Mouse (Mus musculus) myocyte (in vitro differentiated cells): ENCODE data around the gene Gm5286.
"Not testable (repeated sequence)": the region's sequence is repeated elsewhere in the genome, so short reads cannot be mapped to it uniquely, and the experiment has no call there.

Experiments
- E2F4 ChIP-seq: IDR thresholded peaks from one replicate; pipeline ENCODE4 v1.6.1; 2011; ENCODE audit warnings: mild to moderate bottlenecking, control low read depth, moderate library complexity; ENCODE audit not compliant: insufficient read depth
- MAX ChIP-seq: IDR thresholded peaks from one replicate; pipeline ENCODE4 v1.6.1; 2011; ENCODE audit warnings: low read depth, mild to moderate bottlenecking, control low read depth
- MYOG ChIP-seq, 3 experiments: IDR thresholded peaks; one replicate each; pipeline ENCODE4 v1.6.1; 2011; ENCODE audit warnings: control low read depth in 2 of 3, low read depth in 2 of 3, mild to moderate bottlenecking in 2 of 3; ENCODE audit not compliant: insufficient read length in 2 of 3, control insufficient read depth in 1 of 3, insufficient read depth in 1 of 3
- POLR2A ChIP-seq: IDR thresholded peaks from one replicate; pipeline ENCODE4 v1.6.1; 2011; ENCODE audit warnings: low read depth, mild to moderate bottlenecking, control low read depth, moderate library complexity; ENCODE audit not compliant: insufficient read length
- REST ChIP-seq: IDR thresholded peaks from one replicate; pipeline ENCODE4 v1.6.1; 2011; ENCODE audit warnings: mild to moderate bottlenecking, control low read depth, moderate library complexity; ENCODE audit not compliant: insufficient read depth, insufficient read length
- SRF ChIP-seq: IDR thresholded peaks from one replicate; pipeline ENCODE4 v1.6.1; 2011; ENCODE audit warnings: low read depth; ENCODE audit not compliant: control insufficient read depth, insufficient read length
- TCF12 ChIP-seq: IDR thresholded peaks from one replicate; pipeline ENCODE4 v1.6.1; 2011; ENCODE audit warnings: mild to moderate bottlenecking, control low read depth; ENCODE audit not compliant: poor library complexity, insufficient read depth, severe bottlenecking
- USF1 ChIP-seq: IDR thresholded peaks from one replicate; pipeline ENCODE4 v1.6.1; 2011; ENCODE audit warnings: low read depth, mild to moderate bottlenecking, control low read depth, moderate library complexity

DNA sequence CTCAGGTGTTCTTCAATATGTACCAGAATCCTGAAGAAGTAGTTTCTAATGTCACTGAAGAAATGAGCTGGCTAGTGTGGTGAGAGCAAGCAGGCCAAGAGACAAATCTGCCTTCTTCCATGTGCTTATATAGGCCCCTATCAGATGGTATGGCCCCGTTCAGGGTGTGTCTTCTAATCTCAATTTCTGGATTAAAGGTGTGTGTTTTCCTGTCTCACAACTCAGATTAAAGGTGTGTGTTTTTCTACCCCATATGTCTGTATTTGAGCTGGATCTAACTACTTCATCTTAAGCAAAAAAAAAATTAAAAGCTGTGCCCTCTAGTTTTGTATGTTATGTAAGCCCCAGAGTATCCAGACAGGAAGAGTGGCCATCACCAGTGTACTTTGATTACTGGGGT, 18.4 kb upstream of the Gm5286 start, which contains the start of gene Gm10696:
- TF ChIP-seq POLR2A; MYOG (IDR thresholded peaks at IDR 0.05; ENCODE audit: control insufficient read depth in 1 of 3, insufficient read depth in 1 of 3, insufficient read length in 2 of 3, low read depth in 2 of 3); REST; MAX; E2F4; TCF12; SRF; USF1: not testable (repeated sequence)
